Mouse (Mus musculus): ENCODE results near the gene Slc38a2.
A peak's percentile ranks its signal among the peaks of the same experiment; 100 is the strongest.

The Slc38a2 gene

DNA sequence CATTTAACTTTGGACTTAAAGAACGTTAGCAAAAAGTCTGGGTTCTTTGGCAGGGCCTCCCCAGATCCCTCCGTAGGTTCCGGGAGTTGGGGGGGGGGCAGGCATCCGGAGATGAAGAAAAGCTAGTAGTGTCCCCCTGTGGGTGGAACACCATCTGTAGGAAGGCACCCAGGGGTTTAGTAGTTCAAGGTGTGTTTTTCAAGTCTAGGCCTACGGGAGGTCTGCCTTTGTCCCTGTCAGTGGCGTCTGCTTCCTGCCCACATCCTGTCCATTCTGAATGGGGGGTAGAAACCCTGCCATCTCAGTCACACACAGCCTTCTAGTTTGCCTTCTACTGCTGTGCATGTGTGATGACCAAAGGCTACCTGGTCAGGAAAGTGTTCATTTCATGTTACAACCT lies 20.6 kb upstream of the Slc38a2 start:
- no peak for DNase-seq (ENCODE audit: low spot score in 2 of 2)

DNA sequence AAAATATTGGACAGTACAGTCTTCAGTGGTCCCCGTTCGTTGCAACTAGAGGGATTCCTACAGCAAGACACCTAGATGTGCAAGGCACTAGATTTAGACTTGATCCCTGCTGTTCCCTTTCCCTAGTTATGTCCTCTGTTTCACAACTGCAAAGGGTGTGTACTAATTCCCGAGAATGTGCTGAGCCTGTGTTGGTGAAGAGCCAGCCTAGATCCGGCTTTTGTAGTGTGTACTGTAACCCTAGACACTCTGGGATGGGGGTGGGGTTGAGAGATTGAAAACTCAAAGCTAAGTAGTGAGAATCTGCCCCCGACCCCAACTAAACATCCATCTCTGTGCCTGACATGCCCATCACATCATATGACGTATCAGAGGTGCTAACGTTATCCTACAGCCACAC lies 18.9 kb upstream of the Slc38a2 start:
- DNase-seq (ENCODE audit: low spot score in 2 of 2), result no peak

DNA sequence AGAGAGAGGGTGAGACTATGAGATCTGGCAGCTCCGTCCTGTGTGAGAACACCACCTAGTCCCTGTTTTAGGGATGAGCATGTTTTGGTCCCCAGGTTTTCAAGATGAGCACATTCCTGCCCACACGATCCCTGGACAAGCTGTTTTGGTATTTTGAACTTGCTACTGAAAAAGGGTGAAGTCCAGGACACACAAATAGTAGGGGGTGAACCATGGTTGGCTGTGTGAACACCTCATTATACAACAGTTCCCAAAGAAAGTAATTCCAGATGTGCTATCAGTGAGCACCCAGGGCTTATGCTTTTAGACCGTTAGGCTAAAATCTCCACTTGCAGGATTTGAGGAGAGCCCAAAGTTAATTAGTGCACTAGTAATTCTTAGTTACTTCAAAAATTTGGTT lies 17.7 kb upstream of the Slc38a2 start:
- DNase-seq (ENCODE audit: low spot score in 2 of 2), result no peak

- no peak for DNase-seq (ENCODE audit: low spot score in 2 of 2)
Observed at GRCm38 (mm10) chr15:96716371-96716770, 16.8 kb upstream of the Slc38a2 start.

- DNase-seq (ENCODE audit: low spot score in 2 of 2), result no peak
Observed at GRCm38 (mm10) chr15:96715692-96716080, 16.2 kb upstream of the Slc38a2 start.

GRCm38 (mm10) chr15:96715079-96715691 lies 15.7 kb upstream of the Slc38a2 start:
- DNase-seq (ENCODE audit: low spot score in 2 of 2), result no peak

DNA sequence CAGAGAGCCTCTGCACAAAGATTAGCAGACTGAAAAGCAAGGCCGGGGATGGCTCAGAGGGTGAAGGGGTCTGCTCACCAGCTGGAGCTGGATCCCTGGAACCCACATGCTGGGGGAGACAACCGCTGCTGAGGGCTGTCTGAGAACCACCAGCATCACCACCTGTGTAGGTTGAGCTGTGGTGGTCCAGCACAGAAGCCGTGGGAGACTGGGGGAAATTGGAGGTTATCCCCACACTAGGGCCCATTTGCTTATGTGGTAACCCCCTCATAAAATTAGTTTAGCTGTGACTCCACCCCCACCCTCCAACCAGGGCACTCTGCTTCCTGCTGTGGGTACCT lies 15.1 kb upstream of the Slc38a2 start:
- no peak for DNase-seq (ENCODE audit: low spot score in 2 of 2)

GRCm38 (mm10) chr15:96713758-96714675 lies 14.5 kb upstream of the Slc38a2 start:
- no peak for DNase-seq (ENCODE audit: low spot score in 2 of 2)

- no peak for DNase-seq (ENCODE audit: low spot score in 2 of 2)
Observed at GRCm38 (mm10) chr15:96712338-96712737, 12.8 kb upstream of the Slc38a2 start.

- DNase-seq (ENCODE audit: low spot score in 2 of 2), result no peak
Observed at GRCm38 (mm10) chr15:96711664-96712063, 12.1 kb upstream of the Slc38a2 start.

DNA sequence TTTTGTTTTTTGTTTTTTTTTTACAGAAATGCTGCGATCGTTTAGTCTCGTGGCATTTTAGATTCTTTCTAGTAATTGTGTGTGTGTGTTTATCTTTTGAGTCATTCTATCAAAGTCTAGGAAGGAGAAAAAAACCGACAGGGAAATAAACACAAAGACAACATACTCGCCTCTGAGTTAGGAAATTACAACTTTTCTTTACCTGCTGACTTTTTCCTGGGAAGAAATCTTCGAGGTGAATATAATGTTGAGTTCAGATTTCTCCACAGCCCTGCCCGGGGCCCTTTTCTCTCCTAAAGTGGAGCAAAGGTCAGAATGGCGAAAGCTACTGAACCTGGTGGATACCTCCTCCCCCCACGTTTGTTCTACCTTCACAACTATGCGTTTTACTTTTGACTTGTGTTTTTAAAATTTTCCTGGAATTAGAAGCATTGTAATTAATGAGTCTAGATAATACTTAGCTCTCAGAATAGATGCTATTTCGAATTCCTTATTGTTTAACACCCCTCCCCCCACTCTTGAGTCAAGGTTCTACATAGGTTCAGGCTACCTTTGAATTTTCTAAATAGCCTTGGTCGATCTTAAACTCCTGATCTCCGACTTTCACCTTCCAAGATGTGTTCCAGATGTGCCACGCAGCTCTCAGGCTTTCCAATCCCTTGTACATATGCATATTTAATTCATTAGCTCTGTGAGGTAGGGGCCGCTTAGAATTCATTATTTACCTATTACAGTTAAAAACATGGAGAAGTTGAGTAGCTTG lies 11.0 kb upstream of the Slc38a2 start:
- DNase-seq (ENCODE audit: low spot score in 2 of 2), result no peak

- DNase-seq (ENCODE audit: low spot score in 2 of 2), result peak; percentile 98
Observed at GRCm38 (mm10) chr15:96709491-96710351, 10.2 kb upstream of the Slc38a2 start.

GRCm38 (mm10) chr15:96708976-96709490 lies 9.5 kb upstream of the Slc38a2 start:
- no peak for DNase-seq (ENCODE audit: low spot score in 2 of 2)

DNA sequence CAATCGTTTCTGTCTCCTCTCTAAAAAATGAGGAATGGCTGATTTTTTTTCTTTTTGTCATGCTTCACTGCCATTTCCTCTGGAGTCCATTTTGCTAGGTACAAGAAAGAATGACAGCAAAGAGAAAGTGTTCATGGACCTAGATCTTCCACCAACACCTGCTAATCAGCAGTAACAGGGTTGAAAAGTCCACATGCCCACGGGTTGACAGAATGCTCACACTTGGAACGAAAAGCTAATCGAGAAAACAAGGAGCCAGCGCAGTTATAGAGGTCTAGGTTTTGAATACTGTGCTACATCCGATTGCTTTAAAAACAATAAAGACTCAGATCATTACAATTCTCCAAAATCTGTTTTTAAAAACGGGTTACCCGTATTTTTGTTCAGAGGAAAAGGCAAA lies 8.9 kb upstream of the Slc38a2 start:
- DNase-seq (ENCODE audit: low spot score in 2 of 2), result no peak

- DNase-seq (ENCODE audit: low spot score in 2 of 2), result no peak
Observed at GRCm38 (mm10) chr15:96707936-96708335, 8.4 kb upstream of the Slc38a2 start.

GRCm38 (mm10) chr15:96702466-96703031 lies 3.0 kb upstream of the Slc38a2 start:
- DNase-seq (ENCODE audit: low spot score in 2 of 2), result no peak

- DNase-seq (ENCODE audit: low spot score in 2 of 2), result no peak
Observed at GRCm38 (mm10) chr15:96700766-96701165, 1.2 kb upstream of the Slc38a2 start.

DNA sequence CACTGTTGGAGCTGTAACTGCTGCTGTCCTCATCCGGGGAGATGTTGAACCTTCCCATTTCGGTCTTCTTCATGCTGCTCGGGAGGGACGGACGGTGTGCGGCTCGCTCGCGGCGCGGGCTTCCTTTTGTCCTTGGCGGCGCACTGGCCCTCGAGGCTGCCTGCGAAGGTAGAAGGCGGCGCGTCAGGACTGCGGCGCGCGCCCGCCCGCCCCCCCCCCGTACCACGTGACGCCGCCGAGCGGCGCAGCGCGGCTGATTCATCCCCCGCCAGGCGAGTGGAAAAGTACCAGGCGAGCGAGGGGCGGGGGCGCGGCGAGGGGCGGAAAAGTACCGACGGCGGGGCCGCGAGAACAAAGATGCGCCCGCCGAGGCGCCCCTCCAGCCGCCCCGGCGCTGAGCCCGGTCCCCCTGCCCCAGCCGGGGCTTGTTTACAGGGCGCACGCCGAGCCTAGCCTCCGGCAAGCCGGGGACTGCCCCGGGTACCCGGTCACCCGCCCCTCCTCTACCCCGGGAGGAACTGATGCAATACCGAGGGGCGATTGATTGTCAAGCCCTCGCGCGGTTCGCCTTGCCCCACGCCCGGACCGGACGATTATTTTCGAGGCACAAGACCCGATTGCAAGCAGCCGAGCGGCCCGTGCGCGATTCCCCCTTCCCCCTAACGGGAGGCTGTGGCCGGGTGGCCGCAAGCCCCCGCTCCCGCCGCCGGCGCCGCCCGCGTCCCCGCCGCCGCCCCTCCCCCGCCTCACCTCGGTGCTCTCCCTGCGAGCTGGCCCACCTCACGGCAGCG lies 677 bp downstream of the Slc38a2 start:
- peak; percentile 79 to 84 for DNase-seq (ENCODE audit: low spot score in 2 of 2)

DNA sequence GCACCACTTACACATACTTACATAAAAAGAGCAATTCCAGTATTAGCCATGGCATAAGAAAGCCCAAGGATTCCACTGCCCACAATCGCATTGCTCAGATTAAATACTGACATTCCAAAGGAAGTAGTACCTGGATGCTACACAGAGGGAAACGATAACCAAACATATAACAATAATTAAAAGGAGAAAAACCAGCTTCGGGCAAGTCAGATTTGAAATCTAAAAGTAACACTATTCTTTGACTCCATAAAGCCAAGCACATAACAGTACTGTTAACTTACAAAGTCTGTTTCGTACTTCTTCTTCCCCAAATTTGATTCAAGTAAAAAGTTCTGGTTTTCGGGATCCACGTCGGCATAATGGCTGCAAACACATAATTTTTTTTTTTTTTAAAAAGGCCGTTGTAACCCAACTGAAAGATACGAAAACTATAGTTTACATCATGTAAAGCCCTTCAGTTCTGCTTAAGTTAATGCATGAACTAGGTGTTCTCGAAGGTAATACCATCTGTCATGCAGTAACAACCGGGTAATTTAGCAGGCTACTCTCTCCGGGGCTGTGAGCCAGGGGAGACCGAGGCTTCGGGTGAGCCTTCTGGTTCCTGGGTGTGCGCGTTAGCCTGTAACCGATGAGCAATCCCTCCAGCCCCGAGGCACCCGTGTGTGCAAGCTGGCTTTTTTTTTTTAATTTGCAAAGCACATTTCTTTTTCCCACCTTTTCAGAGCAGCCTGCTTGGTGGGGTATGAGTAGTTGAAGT lies 1.5 kb downstream of the Slc38a2 start:
- DNase-seq (ENCODE audit: low spot score in 2 of 2), result no peak
